ENCODE assay signal across 8 mouse cellular contexts in the genomic region with DNA sequence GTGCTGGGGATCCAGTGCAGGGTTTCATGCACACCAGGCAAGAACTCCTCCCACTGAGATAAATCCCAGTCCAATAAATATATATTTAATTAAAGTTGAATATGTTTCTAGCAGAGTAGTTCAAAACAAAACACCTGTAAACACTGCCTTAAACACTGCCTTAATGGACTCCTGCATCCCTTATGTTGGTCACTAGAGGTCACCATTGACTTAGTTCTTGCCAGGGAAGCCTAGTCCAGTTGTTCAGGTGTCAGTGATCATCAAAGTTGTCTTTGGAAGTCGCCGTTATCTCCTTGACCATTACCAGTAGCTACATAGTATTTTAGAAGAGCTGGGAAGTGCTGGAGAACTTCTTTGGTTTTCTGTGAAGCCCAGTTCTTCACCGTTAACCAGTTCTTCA. TPM values are rescaled to one million over a fixed set of nuclear protein-coding genes. Genes with fewer than 3 reads are reported as not detected.
DNase-seq lines count a peak whose midpoint lies in the region; ATAC-seq and TF ChIP-seq lines count a peak whose summit lies in the region.

No protein-coding gene starts in this region.

- intact Hi-C loops in left cerebral cortex, postnatal 4 days (cut with DNase I): no loop called here

- POLR2A ChIA-PET in Patski (lab: Charles Lee): interaction anchor here (1.0 kb wide), 1 partner anchor 11 kb away, joined by 3 read pairs; no protein-coding TSS in a partner anchor

- in situ Hi-C loops in Patski (cut with MboI; ENCODE audit: low pct_unique_long_range_greater_than_20kb): loop anchor here (5.0 kb wide), 2 partner anchors 37 to 202 kb away; partner anchors contain the start of genes Fen1 and Tmem258

- ATAC-seq in Patski: no peak
- peak; percentile 80; the same call in 1 of the 2 replicates for ATAC-seq in hindbrain, embryonic 16.5 days
- ATAC-seq in lung, embryonic 14.5 days (ENCODE audit: insufficient read depth): no peak

- no peaks in the 10 kb centered on the region for H3K36me3 ChIP-seq in hindbrain, embryonic 16.5 days (ENCODE audit: control insufficient read depth, insufficient read depth, low read length)
- no peaks in the 10 kb centered on the region for H3K36me3 ChIP-seq in lung, embryonic 14.5 days (ENCODE audit: insufficient read depth)
- H3K36me3 ChIP-seq in heart, embryonic 10.5 days: no peaks in the 10 kb centered on the region

- WGBS in hindbrain, embryonic 16.5 days: 22% methylated on average over 3 of the region's 3 CpGs
- WGBS in lung, embryonic 14.5 days: 20% methylated on average over 3 of the region's 3 CpGs
- WGBS in heart, embryonic 10.5 days: 19% methylated on average over 3 of the region's 3 CpGs

- H3K4me3 ChIP-seq in layer of hippocampus, adult 2 months: no peak overlapping the region
- no peak overlapping the region for H3K4me3 ChIP-seq in hindbrain, embryonic 16.5 days (ENCODE audit: low read length)
- H3K4me3 ChIP-seq in lung, embryonic 14.5 days (ENCODE audit: low read depth, low read length): no peak overlapping the region
- H3K4me3 ChIP-seq in heart, embryonic 10.5 days: no peak overlapping the region

- no peak for DNase-seq in layer of hippocampus, adult 2 months (ENCODE audit: low spot score in 2 of 2)
- no peak for DNase-seq in layer of hippocampus, adult 9-11 months
- no peak for DNase-seq in Patski (ENCODE audit: low read depth, low spot score)
- DNase-seq in lung, embryonic 14.5 days: peak; percentile 76
- DNase-seq in left cerebral cortex, postnatal 4 days: no peak
- DNase-seq in left cerebral cortex, adult 11 months (ENCODE audit: low spot score): no peak
- DNase-seq in heart, embryonic 10.5 days (ENCODE audit: low spot score): no peak

- no peak overlapping the region for H3K27ac ChIP-seq in layer of hippocampus, adult 2 months
- no peak overlapping the region for H3K27ac ChIP-seq in hindbrain, embryonic 16.5 days (ENCODE audit: low read depth, low read length)
- H3K27ac ChIP-seq in lung, embryonic 14.5 days (ENCODE audit: low read depth): no peak overlapping the region
- H3K27ac ChIP-seq in heart, embryonic 10.5 days: no peak overlapping the region

- no peaks in the 10 kb centered on the region for H3K27me3 ChIP-seq in Patski
- no peaks in the 10 kb centered on the region for H3K27me3 ChIP-seq in hindbrain, embryonic 16.5 days (replicated peaks; ENCODE audit: control insufficient read depth, insufficient read depth, low read length)
- no peaks in the 10 kb centered on the region for H3K27me3 ChIP-seq in lung, embryonic 14.5 days (ENCODE audit: insufficient read depth, low read length)
- H3K27me3 ChIP-seq in heart, embryonic 10.5 days (ENCODE audit: insufficient read depth, poor library complexity, severe bottlenecking): no peaks in the 10 kb centered on the region

- H3K4me1 ChIP-seq in hindbrain, embryonic 16.5 days (ENCODE audit: control insufficient read depth, insufficient read depth, low read depth, low read length): no peaks in the 10 kb centered on the region
- no peaks in the 10 kb centered on the region for H3K4me1 ChIP-seq in lung, embryonic 14.5 days (ENCODE audit: insufficient read depth)
- peaks cover 6% of the 10 kb centered on the region for H3K4me1 ChIP-seq in heart, embryonic 10.5 days

- peak; percentile 93 for TF ChIP-seq CTCF in layer of hippocampus, adult 2 months (conservative IDR thresholded peaks at IDR 0.05)
- peak; percentile 89 for TF ChIP-seq CTCF in Patski (IDR thresholded peaks at IDR 0.05)
- peak; percentile 85 for TF ChIP-seq CTCF in lung, embryonic 14.5 days (IDR thresholded peaks at IDR 0.05; ENCODE audit: low read depth)

- CTCF ChIA-PET in Patski (lab: Charles Lee): interaction anchor here (0.7 to 6.2 kb wide), 22 partner anchors 9 to 219 kb away, joined by 3 to 78 read pairs (median 5); no protein-coding TSS in a partner anchor

- no peak overlapping the region for H3K4me2 ChIP-seq in hindbrain, embryonic 16.5 days (ENCODE audit: low read length)
- no peak overlapping the region for H3K4me2 ChIP-seq in lung, embryonic 14.5 days

- no peak overlapping the region for H3K9ac ChIP-seq in hindbrain, embryonic 16.5 days (ENCODE audit: low read depth, low read length)
- no peak overlapping the region for H3K9ac ChIP-seq in lung, embryonic 14.5 days

- no peaks in the 10 kb centered on the region for H3K9me3 ChIP-seq in hindbrain, embryonic 16.5 days (ENCODE audit: control insufficient read depth, low read length)
- H3K9me3 ChIP-seq in lung, embryonic 14.5 days (ENCODE audit: low read depth, low read length): no peaks in the 10 kb centered on the region
- H3K9me3 ChIP-seq in heart, embryonic 10.5 days: peaks cover 3% of the 10 kb centered on the region; the same call in 1 of the 2 replicates

RNA-seq across cellular contexts. Expression of gene Best1, which starts 1.1 kb away (rescaled TPM):
- 1 to 10 TPM; 1.2 to 1.5 TPM for total RNA-seq in layer of hippocampus, adult 2 months (2021)
- polyA plus RNA-seq in Patski (2021): not detected
- polyA plus RNA-seq in hindbrain, embryonic 16.5 days (2015; fragmentation: Nextera tagmentation; extraction: Ambion mirVana): 2.5 and 3.2 TPM in 2 replicates
- 1.0 and 1.4 TPM in 2 replicates for polyA plus RNA-seq in lung, embryonic 14.5 days (2014; fragmentation: Nextera tagmentation; extraction: Ambion mirVana)
- 1 to 10 TPM; 1.7 to 2.1 TPM for total RNA-seq in left cerebral cortex, postnatal 4 days (2021)
- polyA plus RNA-seq in heart, embryonic 10.5 days (2016; fragmentation: Nextera tagmentation; extraction: Ambion mirVana): 0.73 and 0.95 TPM in 2 replicates

RNA-seq across cellular contexts. Expression of gene Rab3il1, which starts 1.1 kb away (rescaled TPM):
- total RNA-seq in layer of hippocampus, adult 2 months (2021): 10 to 100 TPM in 1 of 2 experiments, 1 to 10 TPM in 1; 9.7 to 10.4 TPM
- 0.71 TPM for polyA plus RNA-seq in Patski (2021)
- polyA plus RNA-seq in hindbrain, embryonic 16.5 days (2015; fragmentation: Nextera tagmentation; extraction: Ambion mirVana): 22.1 and 25.6 TPM in 2 replicates
- polyA plus RNA-seq in lung, embryonic 14.5 days (2014; fragmentation: Nextera tagmentation; extraction: Ambion mirVana): 30.9 and 34.0 TPM in 2 replicates
- total RNA-seq in left cerebral cortex, postnatal 4 days (2021): 10 to 100 TPM; 12.9 to 14.9 TPM
- polyA plus RNA-seq in heart, embryonic 10.5 days (2016; fragmentation: Nextera tagmentation; extraction: Ambion mirVana): 51.5 and 57.6 TPM in 2 replicates

RNA-seq across cellular contexts. Expression of gene Fth1, which starts 19.9 kb away (rescaled TPM):
- 1,000 to 10,000 TPM; 3,170 to 3,409 TPM for total RNA-seq in layer of hippocampus, adult 2 months (2021)
- polyA plus RNA-seq in Patski (2021): 2,141 TPM
- polyA plus RNA-seq in hindbrain, embryonic 16.5 days (2015; fragmentation: Nextera tagmentation; extraction: Ambion mirVana): 1,751 and 1,961 TPM in 2 replicates
- 1,651 and 1,692 TPM in 2 replicates for polyA plus RNA-seq in lung, embryonic 14.5 days (2014; fragmentation: Nextera tagmentation; extraction: Ambion mirVana)
- 1,000 to 10,000 TPM; 1,213 to 1,248 TPM for total RNA-seq in left cerebral cortex, postnatal 4 days (2021)
- 1,706 and 1,823 TPM in 2 replicates for polyA plus RNA-seq in heart, embryonic 10.5 days (2016; fragmentation: Nextera tagmentation; extraction: Ambion mirVana)

RNA-seq across cellular contexts. Expression of gene Fads3, which starts 41.0 kb away (rescaled TPM):
- 10 to 100 TPM; 25.0 to 25.6 TPM for total RNA-seq in layer of hippocampus, adult 2 months (2021)
- 227 TPM for polyA plus RNA-seq in Patski (2021)
- polyA plus RNA-seq in hindbrain, embryonic 16.5 days (2015; fragmentation: Nextera tagmentation; extraction: Ambion mirVana): 39.7 and 42.1 TPM in 2 replicates
- 31.1 and 38.8 TPM in 2 replicates for polyA plus RNA-seq in lung, embryonic 14.5 days (2014; fragmentation: Nextera tagmentation; extraction: Ambion mirVana)
- total RNA-seq in left cerebral cortex, postnatal 4 days (2021): 10 to 100 TPM; 52.8 to 60.4 TPM
- polyA plus RNA-seq in heart, embryonic 10.5 days (2016; fragmentation: Nextera tagmentation; extraction: Ambion mirVana): 16.5 and 19.0 TPM in 2 replicates

Comparison
In these comparisons a context has a peak if more than half of its experiments do, and no peak if none do; other contexts are left out.
1. RNA of gene Rab3il1, which starts 1.1 kb away (polyA plus RNA-seq): 51.5 to 57.6 TPM in heart, embryonic 10.5 days, 30.9 to 34.0 TPM in lung, embryonic 14.5 days and 22.1 to 25.6 TPM in hindbrain, embryonic 16.5 days; 0.71 TPM in Patski (single experiment); every median in the first group is over 10 times any median in the second.
2. Peak in every context shown above with its lines, with median percentiles within 50 percentile points of each other: CTCF ChIP-seq.